Mouse (Mus musculus): ENCODE measurements at regions not wholly inside any gene's neighbourhood (a gene's known extent, or its start where the extent isn't known, plus 50 kb on each side); places are given as distances from the start of the nearest gene placed in this dataset.

- no peak for DNase-seq (ENCODE audit: low read depth, low spot score)
- 64% methylated on average over 6 of the region's 6 CpGs for WGBS
Observed at GRCm38 (mm10) chr1:127152840-127153239, 52.0 kb upstream of the Mgat5 start.

DNA sequence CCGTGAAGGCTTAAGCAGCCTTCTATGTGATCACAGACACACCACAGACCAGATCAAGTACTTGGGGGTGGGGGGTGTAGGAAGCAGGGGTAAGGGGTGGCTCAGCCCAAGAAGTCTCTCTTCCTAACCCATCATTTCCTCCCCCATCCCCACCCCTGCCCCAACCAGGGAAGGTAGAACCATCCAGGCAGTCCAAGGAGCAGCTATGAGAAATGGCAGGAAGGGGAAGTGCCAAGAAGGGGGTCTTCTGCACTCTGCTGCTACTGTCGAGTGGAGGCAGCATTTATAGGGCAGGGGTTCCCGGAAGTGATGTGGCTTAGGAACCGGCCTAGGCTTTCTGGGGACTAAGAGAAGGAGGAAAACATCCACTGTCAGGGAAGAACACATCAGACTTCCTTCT, 69.3 kb upstream of the Mgat5 start:
- WGBS, result 65% methylated on average over 4 of the region's 4 CpGs
- DNase-seq (ENCODE audit: low read depth, low spot score), result no peak

- WGBS, result 28% methylated on average over 5 of the region's 5 CpGs
- DNase-seq (ENCODE audit: low read depth, low spot score), result no peak
Observed at GRCm38 (mm10) chr1:127131871-127132270, 72.9 kb upstream of the Mgat5 start.

GRCm38 (mm10) chr1:127124862-127125261, 80.0 kb upstream of the Mgat5 start:
- WGBS, result 94% methylated on average over 5 of the region's 5 CpGs
- no peak for DNase-seq (ENCODE audit: low read depth, low spot score)

- DNase-seq (ENCODE audit: low read depth, low spot score), result no peak
- 64% methylated on average over 1 of the region's 1 CpGs for WGBS
Observed at GRCm38 (mm10) chr1:127118019-127118418, 86.8 kb upstream of the Mgat5 start.

GRCm38 (mm10) chr1:127107485-127107884, 97.3 kb upstream of the Mgat5 start:
- no peak for DNase-seq (ENCODE audit: low read depth, low spot score)
- WGBS, result 44% methylated on average over 5 of the region's 5 CpGs

DNA sequence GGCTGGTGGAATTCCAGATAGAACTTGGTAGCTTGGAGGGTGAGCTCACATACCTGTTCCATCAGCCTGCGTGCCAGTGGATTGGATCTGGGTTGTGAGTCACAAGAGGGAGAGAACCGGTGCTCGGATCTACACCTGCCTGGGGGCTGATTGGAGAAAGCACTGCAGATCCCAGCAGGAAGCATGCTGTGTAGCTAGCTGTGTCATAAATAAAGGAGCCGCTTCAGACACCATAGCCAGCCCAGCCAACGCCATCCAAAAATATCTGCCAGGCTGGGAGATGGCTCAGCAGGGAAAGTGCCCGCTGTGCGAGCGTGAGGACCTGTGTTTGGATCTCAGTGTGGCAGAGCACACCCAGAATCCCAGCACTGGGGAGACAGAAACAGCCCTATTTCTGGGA, 99.0 kb upstream of the Mgat5 start:
- WGBS, result 80% methylated on average over 8 of the region's 8 CpGs

DNA sequence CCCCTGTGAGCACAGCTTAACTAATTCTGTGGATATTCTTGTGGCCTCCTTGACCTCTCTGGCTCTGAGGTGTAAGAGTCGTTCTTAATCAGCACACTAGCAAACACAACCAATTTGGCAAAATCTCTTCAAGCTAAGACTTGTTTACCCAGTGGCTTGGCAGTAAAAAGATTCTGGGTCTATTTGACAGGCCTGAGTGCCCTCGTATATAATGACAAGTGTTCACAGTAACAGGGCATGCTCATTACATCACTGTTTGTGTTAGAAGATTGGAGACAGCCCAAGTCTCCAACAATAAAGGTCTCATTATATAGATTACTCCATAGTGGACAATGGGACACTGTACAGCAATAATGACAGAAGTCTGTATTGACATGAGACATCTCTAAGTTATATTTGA, 101.2 kb upstream of the Mgat5 start:
- no peak for DNase-seq (ENCODE audit: low read depth, low spot score)
- 13% methylated on average over 2 of the region's 2 CpGs for WGBS

More for the DNA sequence above, 99.0 kb upstream of the Mgat5 start:
- no peak for DNase-seq (ENCODE audit: low read depth, low spot score)

DNA sequence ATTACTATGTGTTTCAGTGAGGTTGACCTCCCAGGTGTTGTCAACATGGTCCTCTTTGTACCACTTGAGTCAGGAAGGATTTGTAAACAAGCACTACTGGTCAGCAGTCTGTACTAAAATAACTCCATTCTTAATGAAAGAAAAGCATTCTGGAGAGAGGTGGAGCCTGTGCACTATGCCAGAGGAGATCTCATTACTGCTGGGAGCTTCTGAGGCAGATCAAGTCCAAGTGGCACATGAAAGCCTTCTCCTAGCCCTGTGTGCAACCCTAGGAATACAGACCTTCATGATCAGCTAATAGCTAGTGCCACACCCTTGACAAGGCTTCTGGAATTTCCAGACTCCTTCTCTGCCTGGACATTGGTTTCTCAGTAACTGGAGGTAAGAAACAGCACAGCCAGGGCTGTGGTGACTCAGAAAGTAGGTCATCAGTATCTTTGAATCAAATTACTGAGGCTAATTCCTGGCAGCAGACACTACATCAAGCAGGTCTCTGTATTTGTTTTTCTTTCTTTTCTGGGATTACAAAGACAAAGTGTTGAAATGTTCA, 105.9 kb upstream of the Mgat5 start:
- DNase-seq (ENCODE audit: low read depth, low spot score), result no peak

DNA sequence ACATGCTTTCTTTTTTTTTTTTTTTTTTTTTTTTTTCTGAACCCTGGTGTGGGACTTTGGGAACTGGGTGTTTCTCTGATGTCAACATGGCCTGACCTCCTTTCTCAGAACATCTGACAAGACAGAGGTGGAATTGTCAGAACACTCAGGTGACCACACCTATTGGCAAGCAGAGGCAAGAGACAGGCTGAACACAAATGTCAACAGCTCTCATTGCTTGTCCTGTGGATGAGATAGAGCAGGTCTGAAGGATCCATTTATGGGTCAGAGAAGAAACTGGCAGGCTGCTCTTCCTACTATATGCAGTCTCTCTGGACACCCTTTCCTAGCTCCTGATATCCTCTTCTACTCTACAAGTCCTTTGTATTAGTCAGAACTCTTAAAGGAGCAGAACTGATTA, 117.2 kb upstream of the Mgat5 start:
- DNase-seq (ENCODE audit: low read depth, low spot score), result no peak

GRCm38 (mm10) chr1:127085988-127086387, 118.8 kb upstream of the Mgat5 start:
- no peak for DNase-seq (ENCODE audit: low read depth, low spot score)
- WGBS, result 81% methylated on average over 4 of the region's 4 CpGs

DNA sequence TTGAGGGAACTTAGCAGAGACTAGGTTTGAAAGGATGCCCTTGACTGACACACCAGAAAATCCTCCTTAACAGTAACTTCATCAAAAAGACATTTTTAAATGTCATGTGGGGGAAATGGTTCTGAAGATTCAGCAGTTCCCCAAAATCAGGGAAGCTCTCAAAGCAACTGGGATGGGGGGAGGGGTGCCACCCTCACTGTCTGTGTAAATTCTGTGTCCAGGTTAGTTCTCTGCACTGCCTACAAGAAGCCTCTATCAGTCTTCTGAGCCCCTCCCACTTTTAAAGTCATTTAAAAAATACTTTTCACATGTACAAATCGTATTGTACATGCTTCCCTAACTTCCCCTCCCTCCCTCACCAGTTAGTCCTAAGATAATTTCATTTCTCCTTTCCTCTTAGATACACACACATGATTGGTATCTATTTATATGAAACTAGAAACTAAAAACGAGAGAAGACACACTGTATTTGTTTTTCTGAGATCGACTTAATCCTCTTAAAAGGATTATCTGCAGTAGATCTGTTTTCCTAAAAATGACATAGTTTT, 121.0 kb upstream of the Mgat5 start:
- DNase-seq (ENCODE audit: low read depth, low spot score), result no peak

GRCm38 (mm10) chr1:127079012-127079411, 125.8 kb upstream of the Mgat5 start:
- DNase-seq (ENCODE audit: low read depth, low spot score), result no peak
- 72% methylated on average over 4 of the region's 4 CpGs for WGBS

More for the DNA sequence above, 121.0 kb upstream of the Mgat5 start:
- WGBS, result 49% methylated on average over 3 of the region's 3 CpGs

- no peak for DNase-seq (ENCODE audit: low read depth, low spot score)
- WGBS, result 80% methylated on average over 2 of the region's 2 CpGs
Observed at GRCm38 (mm10) chr1:127062430-127062829, 142.4 kb upstream of the Mgat5 start.

DNA sequence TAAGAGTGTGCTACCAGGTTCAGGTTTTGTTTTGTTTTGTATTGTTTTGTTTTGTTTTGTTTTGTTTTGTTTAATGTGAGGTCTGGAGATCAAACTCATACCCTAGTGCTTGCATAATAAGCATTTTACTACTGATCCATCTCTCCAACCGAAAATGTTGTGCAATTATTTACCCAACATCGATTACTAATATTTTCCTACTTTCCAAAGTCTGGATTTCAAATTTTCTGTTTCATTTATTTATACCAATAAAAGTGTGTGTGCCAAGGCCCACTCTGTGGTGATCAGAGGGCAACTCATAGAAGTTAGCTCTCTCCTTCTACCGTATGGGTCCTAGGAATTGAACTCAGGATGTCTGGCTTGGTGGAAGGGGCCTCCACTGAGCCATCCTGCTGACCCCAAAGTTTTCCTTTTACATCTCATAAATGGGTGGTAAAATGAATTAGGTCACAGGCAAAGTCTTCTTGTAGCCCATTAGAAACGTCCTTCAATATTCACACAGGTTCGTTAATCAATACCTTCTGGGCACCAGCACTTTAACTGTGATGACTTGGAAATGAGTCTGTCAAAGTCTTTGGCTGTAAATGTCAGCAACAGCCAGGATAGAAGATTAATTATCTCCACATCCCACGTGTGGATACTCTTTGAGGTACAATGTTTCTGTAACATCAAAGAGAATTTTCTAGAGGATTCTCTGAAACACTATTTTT, 158.9 kb upstream of the Mgat5 start:
- WGBS, result 66% methylated on average over 6 of the region's 6 CpGs
- DNase-seq (ENCODE audit: low read depth, low spot score), result no peak

GRCm38 (mm10) chr1:127034748-127035147, 170.1 kb upstream of the Mgat5 start:
- WGBS, result 85% methylated on average over 2 of the region's 2 CpGs
- DNase-seq (ENCODE audit: low read depth, low spot score), result no peak

DNA sequence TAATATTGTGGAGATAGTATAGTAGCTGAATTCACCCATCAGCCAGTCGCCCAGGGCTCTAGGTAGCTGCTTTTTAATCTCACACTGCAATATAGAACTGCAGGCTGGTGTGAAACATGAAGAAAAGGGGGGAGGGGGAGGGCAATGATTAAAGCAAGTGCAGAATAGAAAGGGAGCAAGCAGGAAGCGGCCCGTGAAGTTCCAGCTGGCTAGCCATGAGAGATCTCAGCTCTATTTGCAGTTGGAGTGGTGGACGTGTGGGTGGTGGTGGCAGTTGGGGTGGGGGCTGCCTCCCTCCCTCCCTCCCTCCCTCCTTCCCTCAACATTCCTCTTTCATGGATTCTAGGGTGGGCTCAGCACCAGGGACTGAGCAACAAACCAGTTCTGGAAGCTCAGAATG, 173.3 kb upstream of the Mgat5 start:
- DNase-seq (ENCODE audit: low read depth, low spot score), result no peak
- 37% methylated on average over 4 of the region's 4 CpGs for WGBS

- DNase-seq (ENCODE audit: low read depth, low spot score), result no peak
- WGBS, result 59% methylated on average over 1 of the region's 1 CpGs
Observed at GRCm38 (mm10) chr1:127028872-127029497, 175.8 kb upstream of the Mgat5 start.

GRCm38 (mm10) chr1:127023100-127023499, 181.7 kb upstream of the Mgat5 start:
- DNase-seq (ENCODE audit: low read depth, low spot score), result no peak
- WGBS, result 50% methylated on average over 3 of the region's 3 CpGs

GRCm38 (mm10) chr1:127017698-127018097, 187.1 kb upstream of the Nckap5 start:
- 86% methylated on average over 2 of the region's 2 CpGs for WGBS
- DNase-seq (ENCODE audit: low read depth, low spot score), result no peak

DNA sequence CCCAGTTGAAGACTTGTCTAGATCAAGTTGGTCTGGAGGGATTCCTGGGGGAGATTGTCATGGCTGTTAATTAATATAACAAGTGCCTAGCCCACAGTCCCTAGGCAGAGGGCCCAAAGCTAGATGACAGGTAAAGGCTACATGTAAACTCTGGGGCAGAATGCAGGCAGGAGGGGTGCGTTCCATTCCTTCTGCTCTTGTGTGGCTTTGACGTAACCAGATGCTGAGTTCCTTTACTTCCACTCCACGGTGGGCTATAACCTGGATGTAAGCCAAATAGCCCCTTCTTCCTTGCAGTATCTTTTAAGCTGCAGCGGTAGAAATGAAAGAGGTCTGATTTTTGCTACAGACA, 185.3 kb upstream of the Nckap5 start:
- WGBS, result 80% methylated on average over 4 of the region's 4 CpGs
- DNase-seq (ENCODE audit: low read depth, low spot score), result no peak
